Mouse (Mus musculus): ENCODE results near the gene Spag5. TPM values are rescaled to one million over a fixed set of nuclear protein-coding genes. Genes with fewer than 3 reads are reported as not detected.

Gene Spag5
- total and polyA plus RNA-seq, 2 experiments from 2014 or later = 2.2 to 3.6 TPM

DNA sequence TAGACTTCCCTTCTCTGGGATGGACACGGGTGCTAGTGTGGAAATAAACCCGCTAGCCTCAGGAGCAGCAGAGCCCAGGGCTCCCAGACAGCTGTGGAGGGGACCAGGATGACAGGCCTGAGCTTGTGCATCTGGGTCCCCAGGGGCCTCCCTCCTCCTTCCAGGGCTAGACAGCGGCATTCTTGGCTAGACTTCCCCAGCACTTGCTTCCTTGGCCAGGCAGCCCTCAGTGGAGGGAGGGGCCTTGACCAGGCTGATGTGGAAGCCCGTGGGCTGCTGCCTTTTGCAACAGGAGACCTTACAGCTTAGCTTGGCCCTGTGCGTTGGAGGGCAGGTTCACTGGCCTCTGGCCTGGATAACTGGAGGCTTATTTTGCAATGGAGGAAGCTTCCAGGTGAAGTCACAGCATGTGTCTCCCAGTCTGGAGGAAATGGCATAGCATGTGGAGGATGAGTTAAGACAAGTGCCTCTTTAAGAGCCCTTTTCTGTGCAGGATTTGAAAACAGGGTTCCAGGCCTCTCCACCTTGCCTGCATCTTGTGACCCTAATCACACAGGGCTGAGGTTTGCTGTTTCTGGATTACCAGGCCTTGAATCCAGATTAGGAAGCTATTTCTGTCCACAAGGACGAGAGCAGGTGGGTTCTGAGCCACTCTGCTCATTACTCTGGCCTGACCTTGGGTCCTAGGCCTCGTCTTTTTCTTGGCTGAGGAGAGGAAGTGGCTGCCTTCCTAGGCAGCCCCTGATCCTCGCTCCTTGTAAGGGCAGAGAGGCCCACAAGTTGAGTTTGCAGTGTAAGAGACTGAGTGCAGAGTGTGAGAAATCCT, 43.8 kb downstream of the Spag5 start:
- H3K27ac ChIP-seq (ENCODE audit: low read depth, low read length) = no peak overlapping the region
- no peaks in the 10 kb centered on the region for H3K27me3 ChIP-seq (ENCODE audit: insufficient read depth, low read length)
- 56% methylated on average over 8 of the region's 8 CpGs for WGBS
- H3K9me3 ChIP-seq (ENCODE audit: low read length) = no peaks in the 10 kb centered on the region
- TF ChIP-seq CTCF (IDR thresholded peaks at IDR 0.05) = no peak
- peaks cover 16% of the 10 kb centered on the region; the same call in 1 of the 2 replicates for H3K4me1 ChIP-seq (ENCODE audit: insufficient read depth, low read length)
- DNase-seq (ENCODE audit: low spot score) (no peak), ATAC-seq (ENCODE audit: low FRiP score) (no peak)
- H3K36me3 ChIP-seq (ENCODE audit: insufficient read depth, low read length) = peaks cover 32% of the 10 kb centered on the region
- H3K4me2 ChIP-seq (ENCODE audit: low read depth, low read length, poor library complexity, severe bottlenecking) = peak overlapping the region; percentile 71
- peak overlapping the region; percentile 81; the same call in 1 of the 2 replicates for H3K9ac ChIP-seq (replicated peaks; ENCODE audit: low read length, poor library complexity, severe bottlenecking)
- H3K4me3 ChIP-seq (ENCODE audit: low read depth, low read length) = peak overlapping the region; percentile 63

DNA sequence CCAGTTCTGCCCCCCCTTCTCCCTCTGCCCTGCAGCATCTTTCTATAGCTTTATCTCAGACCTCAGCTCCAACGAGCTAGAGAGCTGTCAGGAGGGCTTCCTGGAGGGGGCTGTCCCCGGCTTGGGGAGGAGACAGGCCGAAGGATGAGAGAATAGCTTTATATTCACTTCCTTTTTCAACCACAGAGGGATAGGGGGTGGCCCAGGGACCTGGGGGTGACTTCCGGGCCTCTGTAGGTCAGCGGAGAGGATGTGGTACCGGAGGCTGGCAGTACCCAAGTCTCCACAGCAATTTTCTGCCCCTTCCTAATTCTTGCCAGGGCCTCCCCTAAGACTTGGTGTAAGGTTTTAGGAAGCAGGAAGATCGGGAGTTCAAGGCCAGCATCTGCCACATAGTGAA, 44.5 kb downstream of the Spag5 start:
- Histone ChIP-seq H3K4me1 (ENCODE audit: insufficient read depth, low read length) (peaks cover 16% of the 10 kb centered on the region; the same call in 1 of the 2 replicates), H3K36me3 (ENCODE audit: insufficient read depth, low read length) (peaks cover 30% of the 10 kb centered on the region), H3K27me3 (ENCODE audit: insufficient read depth, low read length) (no peaks in the 10 kb centered on the region), H3K27ac (ENCODE audit: low read depth, low read length) (peak overlapping the region; percentile 6; the same call in 1 of the 2 replicates), H3K4me3 (ENCODE audit: low read depth, low read length) (no peak overlapping the region), H3K9ac (replicated peaks; ENCODE audit: low read length, poor library complexity, severe bottlenecking) (no peak overlapping the region), H3K9me3 (ENCODE audit: low read length) (no peaks in the 10 kb centered on the region), H3K4me2 (ENCODE audit: low read depth, low read length, poor library complexity, severe bottlenecking) (no peak overlapping the region)
- no peak for TF ChIP-seq CTCF (IDR thresholded peaks at IDR 0.05)
- WGBS = 75% methylated on average over 7 of the region's 7 CpGs
- DNase-seq (ENCODE audit: low spot score) (no peak), ATAC-seq (ENCODE audit: low FRiP score) (no peak)

DNA sequence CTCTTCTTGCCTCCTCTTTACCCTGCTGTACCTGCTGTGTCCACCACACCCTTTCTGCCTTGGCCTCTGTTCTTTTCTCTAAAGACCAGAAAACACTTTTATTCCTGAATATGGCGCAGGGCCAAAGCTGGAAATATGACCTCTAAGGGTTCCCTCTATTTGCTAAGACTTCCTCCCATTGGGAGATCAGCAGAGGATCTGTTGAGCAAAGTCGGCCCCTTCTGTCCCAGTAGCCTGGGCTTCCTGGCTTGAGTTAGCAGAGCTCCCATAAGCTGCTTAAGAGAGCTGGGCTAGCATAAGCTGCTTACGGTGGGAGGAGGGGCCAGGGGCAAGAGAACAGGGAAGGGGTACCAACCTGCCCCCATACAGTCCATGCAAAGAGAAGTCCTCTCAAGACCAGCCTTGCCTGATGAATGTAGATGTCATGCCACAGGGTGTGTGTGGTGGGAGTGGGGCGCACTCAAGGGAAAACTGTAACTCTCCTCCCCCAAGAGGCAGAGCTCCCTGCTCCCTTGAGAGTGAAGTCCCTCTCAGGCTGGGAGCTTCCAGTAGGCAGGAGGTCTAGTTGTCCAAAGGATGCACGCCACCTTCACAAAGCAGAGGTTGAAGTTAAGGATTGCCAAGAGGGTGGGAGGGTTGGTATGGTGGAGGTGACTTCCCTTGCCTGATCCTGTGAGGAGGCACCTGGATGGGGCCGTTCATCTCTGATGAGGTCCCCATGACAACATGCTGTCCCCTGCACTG, 45.2 kb downstream of the Spag5 start:
- DNase-seq (ENCODE audit: low spot score) = no peak
- no peak for ATAC-seq (ENCODE audit: low FRiP score)
- no peaks in the 10 kb centered on the region for H3K27me3 ChIP-seq (ENCODE audit: insufficient read depth, low read length)
- peaks cover 16% of the 10 kb centered on the region; the same call in 1 of the 2 replicates for H3K4me1 ChIP-seq (ENCODE audit: insufficient read depth, low read length)
- no peak overlapping the region for H3K4me3 ChIP-seq (ENCODE audit: low read depth, low read length)
- no peak overlapping the region for H3K4me2 ChIP-seq (ENCODE audit: low read depth, low read length, poor library complexity, severe bottlenecking)
- no peaks in the 10 kb centered on the region for H3K9me3 ChIP-seq (ENCODE audit: low read length)
- H3K27ac ChIP-seq (ENCODE audit: low read depth, low read length) = no peak overlapping the region
- no peak for TF ChIP-seq CTCF (IDR thresholded peaks at IDR 0.05)
- WGBS = 54% methylated on average over 6 of the region's 6 CpGs
- H3K36me3 ChIP-seq (ENCODE audit: insufficient read depth, low read length) = peaks cover 23% of the 10 kb centered on the region
- no peak overlapping the region for H3K9ac ChIP-seq (replicated peaks; ENCODE audit: low read length, poor library complexity, severe bottlenecking)

- Histone ChIP-seq H3K4me2 (ENCODE audit: low read depth, low read length, poor library complexity, severe bottlenecking) (no peak overlapping the region), H3K9ac (replicated peaks; ENCODE audit: low read length, poor library complexity, severe bottlenecking) (no peak overlapping the region), H3K9me3 (ENCODE audit: low read length) (no peaks in the 10 kb centered on the region), H3K4me3 (ENCODE audit: low read depth, low read length) (no peak overlapping the region), H3K4me1 (ENCODE audit: insufficient read depth, low read length) (peaks cover 16% of the 10 kb centered on the region; the same call in 1 of the 2 replicates), H3K27ac (ENCODE audit: low read depth, low read length) (no peak overlapping the region), H3K27me3 (ENCODE audit: insufficient read depth, low read length) (no peaks in the 10 kb centered on the region), H3K36me3 (ENCODE audit: insufficient read depth, low read length) (peaks cover 21% of the 10 kb centered on the region; the same call in 1 of the 2 replicates)
- peak; percentile 84 for DNase-seq (ENCODE audit: low spot score)
- 92% methylated on average over 10 of the region's 10 CpGs for WGBS
- ATAC-seq (ENCODE audit: low FRiP score) = no peak
- peak; percentile 90 for TF ChIP-seq CTCF (IDR thresholded peaks at IDR 0.05)
Measured at GRCm38 (mm10) chr11:78347070-78347754, 45.9 kb downstream of the Spag5 start.

DNA sequence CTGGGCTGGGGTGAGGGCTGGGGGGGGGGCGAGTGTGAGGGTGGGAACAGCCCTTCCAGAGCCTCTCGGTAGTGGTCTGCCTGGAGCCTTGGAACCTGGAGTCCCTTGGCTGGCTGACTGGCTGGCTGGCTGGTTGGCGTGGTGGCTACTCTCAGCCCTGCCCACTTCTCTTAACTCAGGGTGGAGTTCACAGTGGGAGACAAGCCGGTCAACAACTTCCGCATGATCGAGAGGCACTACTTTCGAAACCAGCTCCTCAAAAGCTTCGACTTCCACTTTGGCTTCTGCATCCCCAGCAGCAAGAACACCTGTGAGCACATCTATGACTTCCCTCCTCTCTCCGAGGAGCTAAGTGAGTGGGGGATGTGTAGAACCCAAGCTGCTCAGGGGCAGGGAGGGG, 46.6 kb downstream of the Spag5 start:
- no peak overlapping the region for H3K4me3 ChIP-seq (ENCODE audit: low read depth, low read length)
- ATAC-seq (ENCODE audit: low FRiP score) = no peak
- TF ChIP-seq CTCF (IDR thresholded peaks at IDR 0.05) = no peak

More for the DNA sequence above, 46.6 kb downstream of the Spag5 start:
- H3K27ac ChIP-seq (ENCODE audit: low read depth, low read length) = no peak overlapping the region
- H3K4me1 ChIP-seq (ENCODE audit: insufficient read depth, low read length) = peaks cover 16% of the 10 kb centered on the region; the same call in 1 of the 2 replicates
- DNase-seq (ENCODE audit: low spot score) = no peak
- no peaks in the 10 kb centered on the region for H3K9me3 ChIP-seq (ENCODE audit: low read length)
- WGBS = 85% methylated on average over 9 of the region's 9 CpGs
- no peaks in the 10 kb centered on the region for H3K27me3 ChIP-seq (ENCODE audit: insufficient read depth, low read length)
- no peak overlapping the region for H3K4me2 ChIP-seq (ENCODE audit: low read depth, low read length, poor library complexity, severe bottlenecking)
- H3K9ac ChIP-seq (replicated peaks; ENCODE audit: low read length, poor library complexity, severe bottlenecking) = no peak overlapping the region
- peaks cover 21% of the 10 kb centered on the region; the same call in 1 of the 2 replicates for H3K36me3 ChIP-seq (ENCODE audit: insufficient read depth, low read length)

Data from midbrain, postnatal 0 days (tissue).